Mouse (Mus musculus): ENCODE results near the gene Etl4. TPM values are rescaled to one million over a fixed set of nuclear protein-coding genes. Genes with fewer than 3 reads are reported as not detected.

Gene Etl4
- polyA plus RNA-seq, 1 experiment from 2014 or later: 12.6 TPM

DNA sequence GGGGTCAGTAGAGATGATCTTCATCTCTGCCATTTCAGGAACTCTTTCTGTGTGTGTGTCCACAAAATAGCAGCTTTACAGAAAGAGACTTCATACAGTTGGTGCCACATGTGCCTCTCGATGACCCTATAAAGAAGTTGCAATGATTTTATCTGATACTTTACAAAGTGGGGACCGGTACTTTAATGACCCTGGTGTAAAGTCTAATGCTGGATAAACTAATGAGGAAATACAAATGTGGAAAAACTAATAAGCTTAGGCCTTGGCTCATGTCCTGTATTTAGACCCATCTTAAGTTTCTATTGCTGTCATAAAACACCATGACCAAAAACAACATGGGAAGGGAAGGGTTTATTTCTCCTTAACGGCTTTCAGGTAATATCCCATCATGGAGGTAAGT lies 729.0 kb downstream of the Etl4 start:
- DNase-seq (ENCODE audit: low spot score): no peak
- Histone ChIP-seq H3K4me1 (0 out of 2 replicates have a peak, but pooled peaks cover 2% of the 10 kb centered on the region), H3K9me3 (replicated peaks) (no peaks in the 10 kb centered on the region), H3K27ac (replicated peaks) (no peak overlapping the region), H3K36me3 (no peaks in the 10 kb centered on the region), H3K4me3 (no peak overlapping the region), H3K27me3 (ENCODE audit: low read depth, poor library complexity, severe bottlenecking) (no peaks in the 10 kb centered on the region)
- 91% methylated on average over 3 of the region's 3 CpGs for WGBS

DNA sequence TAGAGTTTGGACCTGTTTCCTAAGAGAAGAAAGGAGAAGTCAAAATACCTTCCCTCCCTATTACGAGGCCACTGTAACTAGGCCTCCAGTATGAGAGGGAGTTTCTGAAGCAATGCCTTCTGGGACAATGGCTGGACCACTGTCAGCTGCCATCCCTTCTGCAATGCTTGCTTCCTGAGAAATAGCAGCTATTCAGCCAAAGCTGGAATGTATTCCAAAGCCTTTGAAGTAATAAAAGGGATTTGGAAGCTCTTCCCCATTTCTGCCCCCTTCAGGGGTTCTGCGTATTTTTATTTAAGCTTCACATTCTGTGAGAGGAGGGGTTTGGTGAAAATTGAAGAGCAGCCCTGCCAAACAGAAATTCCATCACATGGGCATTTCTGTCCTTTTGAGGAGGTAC lies 730.1 kb downstream of the Etl4 start:
- 83% methylated on average over 2 of the region's 2 CpGs for WGBS
- Histone ChIP-seq H3K4me1 (no peaks in the 10 kb centered on the region), H3K27me3 (ENCODE audit: low read depth, poor library complexity, severe bottlenecking) (no peaks in the 10 kb centered on the region), H3K9me3 (replicated peaks) (no peaks in the 10 kb centered on the region), H3K27ac (replicated peaks) (no peak overlapping the region), H3K36me3 (no peaks in the 10 kb centered on the region), H3K4me3 (no peak overlapping the region)
- no peak for DNase-seq (ENCODE audit: low spot score)

- no peaks in the 10 kb centered on the region for H3K4me1 ChIP-seq
- no peaks in the 10 kb centered on the region for H3K36me3 ChIP-seq
- no peaks in the 10 kb centered on the region for H3K9me3 ChIP-seq (replicated peaks)
- WGBS: 83% methylated on average over 9 of the region's 9 CpGs
- DNase-seq (ENCODE audit: low spot score): no peak
- H3K27ac ChIP-seq (replicated peaks): no peak overlapping the region
- H3K4me3 ChIP-seq: no peak overlapping the region
- H3K27me3 ChIP-seq (ENCODE audit: low read depth, poor library complexity, severe bottlenecking): no peaks in the 10 kb centered on the region
Observed at GRCm38 (mm10) chr2:20642818-20643217, 733.2 kb downstream of the Etl4 start.

DNA sequence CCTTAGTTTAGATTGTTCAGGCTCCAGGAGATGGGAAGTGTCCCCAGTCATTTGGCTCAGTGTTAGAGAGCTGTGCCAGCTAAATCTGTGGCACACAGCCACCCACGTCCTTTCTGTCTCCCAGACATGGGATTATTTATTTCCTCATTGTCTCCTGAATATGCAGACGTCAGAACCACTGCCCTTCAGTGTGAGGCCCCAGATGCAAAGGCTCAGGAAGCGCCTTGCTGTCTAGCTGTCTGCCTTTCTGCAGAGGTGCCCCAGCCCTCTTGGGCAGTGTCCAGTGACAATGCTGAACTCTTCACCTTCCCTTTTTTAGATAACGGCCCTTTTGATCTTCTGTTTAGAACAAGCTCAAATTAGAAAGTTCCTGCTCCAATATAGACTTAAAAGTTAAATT lies 740.2 kb downstream of the Etl4 start:
- DNase-seq (ENCODE audit: low spot score): no peak
- Histone ChIP-seq H3K27me3 (ENCODE audit: low read depth, poor library complexity, severe bottlenecking) (no peaks in the 10 kb centered on the region), H3K36me3 (no peaks in the 10 kb centered on the region), H3K4me1 (peaks cover 4% of the 10 kb centered on the region), H3K9me3 (replicated peaks) (no peaks in the 10 kb centered on the region), H3K27ac (replicated peaks) (no peak overlapping the region), H3K4me3 (no peak overlapping the region)
- 54% methylated on average over 4 of the region's 4 CpGs for WGBS

GRCm38 (mm10) chr2:20653116-20653515 lies 743.5 kb downstream of the Etl4 start:
- DNase-seq (ENCODE audit: low spot score): no peak
- Histone ChIP-seq H3K27me3 (ENCODE audit: low read depth, poor library complexity, severe bottlenecking) (no peaks in the 10 kb centered on the region), H3K36me3 (no peaks in the 10 kb centered on the region), H3K27ac (replicated peaks) (no peak overlapping the region), H3K9me3 (replicated peaks) (no peaks in the 10 kb centered on the region), H3K4me3 (no peak overlapping the region), H3K4me1 (peaks cover 8% of the 10 kb centered on the region)

DNA sequence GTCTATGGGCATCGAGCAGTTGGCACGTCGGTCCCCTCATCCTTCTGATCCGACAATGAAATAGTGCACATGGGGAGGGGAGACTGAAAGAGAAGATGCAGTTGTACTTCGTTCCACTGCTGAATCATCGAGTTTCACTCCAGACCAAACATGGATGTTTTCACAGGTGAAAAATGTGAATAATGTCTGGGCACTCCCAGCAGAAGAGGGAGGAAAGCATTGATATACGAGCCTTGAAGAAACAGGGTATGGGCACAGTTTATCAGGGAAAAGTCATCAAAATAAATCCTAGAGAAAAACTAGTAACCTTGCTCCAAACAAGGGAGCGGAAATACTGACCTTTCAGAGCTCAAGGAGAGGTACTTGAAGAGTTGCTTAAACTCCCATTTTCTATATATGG lies 744.5 kb downstream of the Etl4 start:
- WGBS: 82% methylated on average over 8 of the region's 8 CpGs
- H3K27ac ChIP-seq (replicated peaks): no peak overlapping the region
- H3K36me3 ChIP-seq: no peaks in the 10 kb centered on the region
- no peaks in the 10 kb centered on the region for H3K9me3 ChIP-seq (replicated peaks)
- no peak overlapping the region for H3K4me3 ChIP-seq
- peaks cover 8% of the 10 kb centered on the region for H3K4me1 ChIP-seq
- no peaks in the 10 kb centered on the region for H3K27me3 ChIP-seq (ENCODE audit: low read depth, poor library complexity, severe bottlenecking)
- DNase-seq (ENCODE audit: low spot score): no peak

GRCm38 (mm10) chr2:20654598-20655340 lies 745.2 kb downstream of the Etl4 start:
- DNase-seq (ENCODE audit: low spot score): no peak
- WGBS: 28% methylated on average over 9 of the region's 9 CpGs
- H3K27ac ChIP-seq (replicated peaks): no peak overlapping the region
- H3K27me3 ChIP-seq (ENCODE audit: low read depth, poor library complexity, severe bottlenecking): no peaks in the 10 kb centered on the region
- no peaks in the 10 kb centered on the region for H3K36me3 ChIP-seq
- no peaks in the 10 kb centered on the region for H3K9me3 ChIP-seq (replicated peaks)
- peaks cover 8% of the 10 kb centered on the region for H3K4me1 ChIP-seq
- H3K4me3 ChIP-seq: no peak overlapping the region

DNA sequence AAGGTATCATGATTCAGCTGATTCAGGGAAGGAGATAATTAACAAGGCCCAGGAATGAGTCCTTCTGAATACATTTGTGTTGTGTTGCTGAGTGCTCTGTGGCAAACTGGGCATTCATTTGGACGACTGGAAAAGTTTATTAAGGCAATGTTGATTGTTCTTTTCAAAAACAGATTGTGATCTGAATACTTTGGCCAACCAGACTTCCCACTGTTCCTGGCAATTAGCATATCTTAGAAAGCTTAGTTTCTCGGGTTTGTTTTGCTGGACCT lies 745.7 kb downstream of the Etl4 start:
- no peak for DNase-seq (ENCODE audit: low spot score)
- Histone ChIP-seq H3K9me3 (replicated peaks) (no peaks in the 10 kb centered on the region), H3K27me3 (ENCODE audit: low read depth, poor library complexity, severe bottlenecking) (no peaks in the 10 kb centered on the region), H3K4me3 (no peak overlapping the region), H3K36me3 (no peaks in the 10 kb centered on the region), H3K27ac (replicated peaks) (no peak overlapping the region), H3K4me1 (peaks cover 8% of the 10 kb centered on the region)
- WGBS: 22% methylated on average over 2 of the region's 2 CpGs

GRCm38 (mm10) chr2:20657856-20658255 lies 748.3 kb downstream of the Etl4 start:
- Histone ChIP-seq H3K27me3 (ENCODE audit: low read depth, poor library complexity, severe bottlenecking) (no peaks in the 10 kb centered on the region), H3K9me3 (replicated peaks) (no peaks in the 10 kb centered on the region), H3K27ac (replicated peaks) (no peak overlapping the region), H3K4me3 (no peak overlapping the region), H3K4me1 (peaks cover 8% of the 10 kb centered on the region), H3K36me3 (no peaks in the 10 kb centered on the region)
- WGBS: 93% methylated on average over 3 of the region's 3 CpGs
- DNase-seq (ENCODE audit: low spot score): no peak

- Histone ChIP-seq H3K27ac (replicated peaks) (no peak overlapping the region), H3K4me1 (peaks cover 7% of the 10 kb centered on the region), H3K9me3 (replicated peaks) (no peaks in the 10 kb centered on the region), H3K27me3 (ENCODE audit: low read depth, poor library complexity, severe bottlenecking) (no peaks in the 10 kb centered on the region), H3K4me3 (no peak overlapping the region), H3K36me3 (no peaks in the 10 kb centered on the region)
- DNase-seq (ENCODE audit: low spot score): no peak
- 93% methylated on average over 11 of the region's 11 CpGs for WGBS
Observed at GRCm38 (mm10) chr2:20661841-20662240, 752.3 kb downstream of the Etl4 start.

GRCm38 (mm10) chr2:20662696-20663095 lies 753.1 kb downstream of the Etl4 start:
- Histone ChIP-seq H3K9me3 (replicated peaks) (no peaks in the 10 kb centered on the region), H3K4me3 (no peak overlapping the region), H3K27ac (replicated peaks) (no peak overlapping the region), H3K4me1 (peaks cover 7% of the 10 kb centered on the region), H3K27me3 (ENCODE audit: low read depth, poor library complexity, severe bottlenecking) (no peaks in the 10 kb centered on the region), H3K36me3 (no peaks in the 10 kb centered on the region)
- WGBS: 93% methylated on average over 3 of the region's 3 CpGs
- DNase-seq (ENCODE audit: low spot score): no peak

DNA sequence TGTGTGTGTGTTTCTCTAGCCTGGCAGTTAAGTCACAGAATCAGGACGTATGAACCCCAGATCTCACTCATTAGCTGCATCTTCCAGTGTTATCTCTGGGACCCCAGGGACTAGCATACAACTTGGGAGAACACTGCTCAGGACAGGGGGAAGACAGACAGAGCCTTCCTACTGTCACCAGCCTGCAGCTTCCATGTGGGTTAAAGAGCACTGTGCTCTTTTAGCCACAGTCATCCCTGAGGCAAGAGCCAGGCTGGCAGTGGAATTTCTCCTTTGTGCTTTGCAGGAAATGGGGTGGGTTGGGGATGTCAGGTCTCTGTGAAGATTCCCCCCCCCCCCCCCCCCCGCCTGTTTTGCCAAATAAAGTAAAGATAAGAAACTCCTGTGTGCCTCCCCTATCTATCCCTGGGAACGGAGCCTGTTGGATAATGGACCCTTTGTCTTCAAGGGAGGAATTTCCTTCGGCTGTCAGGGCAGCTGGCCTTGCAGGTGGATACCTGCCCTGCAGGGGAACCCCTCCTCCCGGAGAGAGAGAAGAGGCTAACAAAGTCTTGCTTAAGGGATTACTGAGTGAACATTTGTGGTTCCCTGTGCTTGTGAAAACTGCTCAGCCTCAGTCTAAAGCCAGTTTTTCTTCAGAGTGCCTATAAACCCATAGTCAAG lies 755.9 kb downstream of the Etl4 start:
- DNase-seq (ENCODE audit: low spot score): no peak
- 0 out of 2 replicates have a peak overlapping the region, but pooled peaks have one; percentile 52 for H3K27ac ChIP-seq (replicated peaks)
- no peak overlapping the region for H3K4me3 ChIP-seq
- no peaks in the 10 kb centered on the region for H3K9me3 ChIP-seq (replicated peaks)
- H3K4me1 ChIP-seq: peaks cover 7% of the 10 kb centered on the region
- H3K36me3 ChIP-seq: no peaks in the 10 kb centered on the region
- WGBS: 15% methylated on average over 5 of the region's 5 CpGs
- H3K27me3 ChIP-seq (ENCODE audit: low read depth, poor library complexity, severe bottlenecking): no peaks in the 10 kb centered on the region

DNA sequence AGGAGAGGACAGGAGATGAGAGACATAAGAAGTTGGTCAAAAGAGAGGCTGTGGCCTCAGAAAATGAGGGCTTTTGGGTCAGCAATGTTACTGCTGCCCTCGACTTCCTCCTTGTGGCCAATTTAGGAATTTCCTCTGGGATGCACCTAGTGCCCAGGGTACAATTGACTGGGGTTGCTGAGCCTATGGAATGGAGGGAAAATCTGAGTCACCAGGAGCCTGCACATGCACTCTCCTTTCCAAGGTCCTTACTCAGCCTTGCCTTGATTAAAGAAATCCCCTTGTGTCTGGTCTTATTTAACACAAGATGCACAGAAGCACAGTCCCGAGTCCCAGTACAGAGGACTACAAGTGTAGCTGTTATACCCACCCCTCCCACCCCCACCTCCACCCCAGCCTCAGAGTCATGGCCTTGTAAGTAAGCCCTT lies 756.5 kb downstream of the Etl4 start:
- Histone ChIP-seq H3K27me3 (ENCODE audit: low read depth, poor library complexity, severe bottlenecking) (no peaks in the 10 kb centered on the region), H3K9me3 (replicated peaks) (no peaks in the 10 kb centered on the region), H3K4me1 (peaks cover 7% of the 10 kb centered on the region), H3K27ac (replicated peaks) (no peak overlapping the region), H3K4me3 (no peak overlapping the region), H3K36me3 (no peaks in the 10 kb centered on the region)
- peak; percentile 52 for DNase-seq (ENCODE audit: low spot score)
- WGBS: 48% methylated on average over 2 of the region's 2 CpGs
